Mouse (Mus musculus) hindlimb bud, embryonic 11.5 days (tissue): ENCODE measurements at regions not wholly inside any gene's neighbourhood (a gene's known extent, or its start where the extent isn't known, plus 50 kb on each side); places are given as distances from the start of the nearest gene placed in this dataset.
A peak's percentile ranks its signal among the peaks of the same experiment; 100 is the strongest.

Source experiments
- DNase-seq: peaks from one replicate; pipeline ENCODE4 v3.0.0-alpha.2; 2012; ENCODE audit warnings: low read depth, low spot score; ENCODE audit errors: extremely low spot score

GRCm38 (mm10) chr4:131461312-131461711 lies 376.8 kb downstream of the Ptpru start:
- no peak for DNase-seq

GRCm38 (mm10) chr4:131461728-131462127 lies 376.4 kb downstream of the Ptpru start:
- no peak for DNase-seq

- DNase-seq, result no peak
These were observed 363.1 kb downstream of the Ptpru start for GRCm38 (mm10) chr4:131475023-131475422.

GRCm38 (mm10) chr4:131478923-131479322 lies 359.2 kb downstream of the Ptpru start:
- DNase-seq, result no peak

GRCm38 (mm10) chr4:131483958-131484605 lies 354.0 kb downstream of the Ptpru start:
- no peak for DNase-seq

GRCm38 (mm10) chr4:131484607-131485111 lies 353.4 kb downstream of the Ptpru start:
- DNase-seq, result peak; percentile 86

- DNase-seq, result no peak
These were observed 352.8 kb downstream of the Ptpru start for GRCm38 (mm10) chr4:131485126-131485825.

GRCm38 (mm10) chr4:131486821-131487220 lies 351.3 kb downstream of the Ptpru start:
- peak; percentile 80 for DNase-seq

GRCm38 (mm10) chr4:131488246-131488645 lies 349.8 kb downstream of the Ptpru start:
- DNase-seq, result no peak

GRCm38 (mm10) chr4:131489056-131489455 lies 349.0 kb downstream of the Ptpru start:
- no peak for DNase-seq

GRCm38 (mm10) chr4:131491960-131492359 lies 346.1 kb downstream of the Ptpru start:
- DNase-seq, result no peak

GRCm38 (mm10) chr4:131493726-131494125 lies 344.4 kb downstream of the Ptpru start:
- DNase-seq, result no peak

GRCm38 (mm10) chr4:131496900-131497299 lies 341.2 kb downstream of the Ptpru start:
- no peak for DNase-seq

- no peak for DNase-seq
These were observed 337.0 kb downstream of the Ptpru start for GRCm38 (mm10) chr4:131500928-131501650.

GRCm38 (mm10) chr4:131508154-131508553 lies 329.9 kb downstream of the Ptpru start:
- DNase-seq, result no peak

GRCm38 (mm10) chr4:131511586-131511985 lies 326.5 kb downstream of the Ptpru start:
- no peak for DNase-seq

- no peak for DNase-seq
These were observed 325.3 kb downstream of the Ptpru start for GRCm38 (mm10) chr4:131512768-131513167.

- no peak for DNase-seq
These were observed 317.3 kb downstream of the Ptpru start for GRCm38 (mm10) chr4:131520636-131521306.

GRCm38 (mm10) chr4:131521307-131521651 lies 316.8 kb downstream of the Ptpru start:
- no peak for DNase-seq

- DNase-seq, result no peak
These were observed 312.9 kb downstream of the Ptpru start for GRCm38 (mm10) chr4:131525236-131525635.

GRCm38 (mm10) chr4:131530491-131530890 lies 307.6 kb downstream of the Ptpru start:
- no peak for DNase-seq
